Mouse (Mus musculus) neural tube, embryonic 15.5 days (tissue): Measurements from ENCODE around the gene Smpd4. TPM values are rescaled to one million over a fixed set of nuclear protein-coding genes. Genes with fewer than 3 reads are reported as not detected.
A peak's percentile ranks its signal among the peaks of the same experiment; 100 is the strongest.

Experiments
- ATAC-seq: fragments of 200-750 bp; cut with Nextera tagmentation; 2 replicates; pipeline ENCODE4 v1.8.0; 2017; ENCODE audit warnings: mild to moderate bottlenecking, moderate TSS enrichment, moderate library complexity; ENCODE audit not compliant: low FRiP score
- H3K27ac ChIP-seq: fragments of 300-500 bp; sonication (generic); replicated peaks from 2 replicates; pipeline ENCODE4 v1.5.1; 2015; ENCODE audit warnings: mild to moderate bottlenecking, inconsistent platforms
- H3K27me3 ChIP-seq: fragments of 300-500 bp; sonication (generic); replicated peaks from 2 replicates; pipeline ENCODE4 v1.6.1; 2015; ENCODE audit warnings: inconsistent platforms
- H3K36me3 ChIP-seq: fragments of 300-500 bp; sonication (generic); 2 replicates; pipeline ENCODE4 v1.6.1; 2015; ENCODE audit warnings: inconsistent platforms
- H3K4me1 ChIP-seq: fragments of 300-500 bp; sonication (generic); 2 replicates; pipeline ENCODE4 v1.6.1; 2015; ENCODE audit warnings: inconsistent platforms
- H3K4me2 ChIP-seq: fragments of 300-500 bp; sonication (generic); 2 replicates; pipeline ENCODE4 v1.6.1; 2015; ENCODE audit warnings: inconsistent platforms, mild to moderate bottlenecking, moderate library complexity
- H3K4me3 ChIP-seq: fragments of 300-500 bp; sonication (generic); replicated peaks from 2 replicates; pipeline ENCODE4 v1.5.1; 2015; ENCODE audit warnings: mild to moderate bottlenecking, inconsistent platforms
- H3K9ac ChIP-seq: fragments of 300-500 bp; sonication (generic); replicated peaks from 2 replicates; pipeline ENCODE4 v1.6.1; 2015; ENCODE audit warnings: mild to moderate bottlenecking, inconsistent platforms
- H3K9me3 ChIP-seq: fragments of 300-500 bp; sonication (generic); replicated peaks from 2 replicates; pipeline ENCODE4 v1.6.1; 2016; ENCODE audit warnings: inconsistent platforms
- WGBS: fragments of 180-500 bp; shearing (Covaris S2); methylation state at CpG from one replicate; pipeline ENCODE4 v1.1.7; 2015; ENCODE audit warnings: mixed read lengths; 5-methylcytosine and 5-hydroxymethylcytosine counted together
- polyA plus RNA-seq: library from polyadenylated mRNA; unstranded; fragments of >200 nt; fragmentation: Nextera tagmentation; extraction: Ambion mirVana; gene quantifications from 2 replicates; pipeline ENCODE4 v1.2.1, GENCODE M21; 2015

The Smpd4 gene
- polyA plus RNA-seq, 1 experiment from 2014 or later: 25.8 TPM

GRCm38 (mm10) chr16:17616212-17616611, 2.9 kb upstream of the Smpd4 start:
- Histone ChIP-seq H3K4me3 (no peak overlapping the region), H3K36me3 (0 out of 2 replicates have a peak, but pooled peaks cover 2% of the 10 kb centered on the region), H3K27me3 (no peaks in the 10 kb centered on the region), H3K27ac (no peak overlapping the region), H3K9ac (no peak overlapping the region), H3K4me2 (no peak overlapping the region), H3K4me1 (peaks cover 20% of the 10 kb centered on the region), H3K9me3 (no peaks in the 10 kb centered on the region)
- 87% methylated on average over 5 of the region's 5 CpGs for WGBS
- ATAC-seq: no peak

- Histone ChIP-seq H3K4me3 (no peak overlapping the region), H3K9ac (no peak overlapping the region), H3K9me3 (no peaks in the 10 kb centered on the region), H3K36me3 (peaks cover 15% of the 10 kb centered on the region), H3K27ac (no peak overlapping the region), H3K4me2 (peak overlapping the region; percentile 20), H3K4me1 (peaks cover 21% of the 10 kb centered on the region), H3K27me3 (no peaks in the 10 kb centered on the region)
- WGBS: 27% methylated on average over 13 of the region's 13 CpGs
- peak; percentile 61; the same call in 1 of the 2 replicates for ATAC-seq
Observed at GRCm38 (mm10) chr16:17617922-17618565, 1.1 kb upstream of the Smpd4 start.

- 97% methylated on average over 1 of the region's 1 CpGs for WGBS
- Histone ChIP-seq H3K36me3 (peaks cover 45% of the 10 kb centered on the region), H3K9ac (no peak overlapping the region), H3K4me3 (no peak overlapping the region), H3K27ac (no peak overlapping the region), H3K27me3 (no peaks in the 10 kb centered on the region), H3K4me1 (peaks cover 21% of the 10 kb centered on the region), H3K9me3 (no peaks in the 10 kb centered on the region), H3K4me2 (no peak overlapping the region)
- ATAC-seq: no peak
Observed at GRCm38 (mm10) chr16:17621936-17622335, 2.8 kb downstream of the Smpd4 start.

- no peak for ATAC-seq
- H3K36me3 ChIP-seq: peaks cover 81% of the 10 kb centered on the region
- H3K9ac ChIP-seq: no peak overlapping the region
- H3K4me3 ChIP-seq: no peak overlapping the region
- no peak overlapping the region for H3K4me2 ChIP-seq
- peaks cover 6% of the 10 kb centered on the region; the same call in 1 of the 2 replicates for H3K4me1 ChIP-seq
- WGBS: 68% methylated on average over 8 of the region's 8 CpGs
- no peak overlapping the region for H3K27ac ChIP-seq
- H3K9me3 ChIP-seq: no peaks in the 10 kb centered on the region
- no peaks in the 10 kb centered on the region for H3K27me3 ChIP-seq
Observed at GRCm38 (mm10) chr16:17625488-17626268, 6.5 kb downstream of the Smpd4 start.

GRCm38 (mm10) chr16:17626269-17626555, 7.1 kb downstream of the Smpd4 start:
- 96% methylated on average over 5 of the region's 5 CpGs for WGBS
- no peak overlapping the region for H3K9ac ChIP-seq
- 0 out of 2 replicates have a peak, but pooled peaks cover 1% of the 10 kb centered on the region for H3K4me1 ChIP-seq
- peaks cover 82% of the 10 kb centered on the region for H3K36me3 ChIP-seq
- no peak overlapping the region for H3K27ac ChIP-seq
- H3K4me2 ChIP-seq: no peak overlapping the region
- H3K27me3 ChIP-seq: no peaks in the 10 kb centered on the region
- no peak for ATAC-seq
- H3K4me3 ChIP-seq: no peak overlapping the region
- H3K9me3 ChIP-seq: no peaks in the 10 kb centered on the region

GRCm38 (mm10) chr16:17632580-17632979, 13.4 kb downstream of the Smpd4 start:
- no peak overlapping the region for H3K4me3 ChIP-seq
- H3K27me3 ChIP-seq: no peaks in the 10 kb centered on the region
- peaks cover 61% of the 10 kb centered on the region for H3K36me3 ChIP-seq
- no peak overlapping the region for H3K4me2 ChIP-seq
- no peak overlapping the region for H3K9ac ChIP-seq
- H3K4me1 ChIP-seq: no peaks in the 10 kb centered on the region
- no peak overlapping the region for H3K27ac ChIP-seq
- H3K9me3 ChIP-seq: no peaks in the 10 kb centered on the region
- WGBS: 98% methylated on average over 2 of the region's 2 CpGs
- ATAC-seq: no peak

GRCm38 (mm10) chr16:17633481-17634181, 14.5 kb downstream of the Smpd4 start:
- H3K4me2 ChIP-seq: no peak overlapping the region
- no peaks in the 10 kb centered on the region for H3K27me3 ChIP-seq
- H3K27ac ChIP-seq: no peak overlapping the region
- H3K4me1 ChIP-seq: no peaks in the 10 kb centered on the region
- no peak for ATAC-seq
- 81% methylated on average over 8 of the region's 8 CpGs for WGBS
- H3K9me3 ChIP-seq: no peaks in the 10 kb centered on the region
- H3K9ac ChIP-seq: no peak overlapping the region
- peaks cover 59% of the 10 kb centered on the region for H3K36me3 ChIP-seq
- H3K4me3 ChIP-seq: no peak overlapping the region

GRCm38 (mm10) chr16:17636904-17637303, 17.8 kb downstream of the Smpd4 start:
- H3K36me3 ChIP-seq: peaks cover 60% of the 10 kb centered on the region
- no peak overlapping the region for H3K4me3 ChIP-seq
- H3K27ac ChIP-seq: no peak overlapping the region
- no peak overlapping the region for H3K4me2 ChIP-seq
- no peaks in the 10 kb centered on the region for H3K9me3 ChIP-seq
- H3K4me1 ChIP-seq: no peaks in the 10 kb centered on the region
- WGBS: 76% methylated on average over 2 of the region's 2 CpGs
- H3K27me3 ChIP-seq: no peaks in the 10 kb centered on the region
- no peak for ATAC-seq
- H3K9ac ChIP-seq: no peak overlapping the region

GRCm38 (mm10) chr16:17637610-17638009, 18.5 kb downstream of the Smpd4 start:
- no peak overlapping the region for H3K4me2 ChIP-seq
- H3K9me3 ChIP-seq: no peaks in the 10 kb centered on the region
- no peak for ATAC-seq
- no peaks in the 10 kb centered on the region for H3K27me3 ChIP-seq
- H3K9ac ChIP-seq: no peak overlapping the region
- no peaks in the 10 kb centered on the region for H3K4me1 ChIP-seq
- H3K27ac ChIP-seq: no peak overlapping the region
- H3K4me3 ChIP-seq: no peak overlapping the region
- H3K36me3 ChIP-seq: peaks cover 60% of the 10 kb centered on the region
- 94% methylated on average over 2 of the region's 2 CpGs for WGBS

GRCm38 (mm10) chr16:17638036-17638628, 19.0 kb downstream of the Smpd4 start:
- 91% methylated on average over 9 of the region's 9 CpGs for WGBS

GRCm38 (mm10) chr16:17639081-17639480, 19.9 kb downstream of the Smpd4 start:
- H3K9me3 ChIP-seq: no peaks in the 10 kb centered on the region
- H3K9ac ChIP-seq: no peak overlapping the region
- no peak overlapping the region for H3K27ac ChIP-seq
- WGBS: 95% methylated on average over 3 of the region's 3 CpGs
- no peak overlapping the region for H3K4me3 ChIP-seq
- no peak for ATAC-seq
- H3K27me3 ChIP-seq: no peaks in the 10 kb centered on the region
- no peak overlapping the region for H3K4me2 ChIP-seq
- peaks cover 63% of the 10 kb centered on the region for H3K36me3 ChIP-seq
- no peaks in the 10 kb centered on the region for H3K4me1 ChIP-seq

More at GRCm38 (mm10) chr16:17638036-17638628, 19.0 kb downstream of the Smpd4 start:
- Histone ChIP-seq H3K4me1 (no peaks in the 10 kb centered on the region), H3K36me3 (peaks cover 60% of the 10 kb centered on the region), H3K27me3 (no peaks in the 10 kb centered on the region), H3K4me2 (no peak overlapping the region), H3K27ac (no peak overlapping the region), H3K9ac (no peak overlapping the region), H3K4me3 (no peak overlapping the region), H3K9me3 (no peaks in the 10 kb centered on the region)
- ATAC-seq: no peak
